Mouse (Mus musculus) brown adipose tissue, adult 24 weeks (tissue): ENCODE measurements around the gene Catip. TPM values are rescaled to one million over a fixed set of nuclear protein-coding genes. Genes with fewer than 3 reads are reported as not detected.
A peak's percentile ranks its signal among the peaks of the same experiment; 100 is the strongest.

Experiments used
- H3K27ac ChIP-seq: fragments of 200-500 bp; replicated peaks from 2 replicates; pipeline ENCODE4 v1.5.1; 2012; ENCODE audit warnings: low read depth, mild to moderate bottlenecking, low read length
- H3K4me1 ChIP-seq: fragments of 200-500 bp; 2 replicates; pipeline ENCODE4 v1.6.1; 2012; ENCODE audit warnings: low read length, mixed read lengths; ENCODE audit not compliant: control insufficient read depth, insufficient read depth, insufficient read length
- H3K4me3 ChIP-seq: fragments of 200-500 bp; 2 replicates; pipeline ENCODE4 v1.5.1; 2012; ENCODE audit warnings: low read depth, mild to moderate bottlenecking, low read length, moderate library complexity; ENCODE audit not compliant: insufficient read depth
- polyA plus RNA-seq: library from polyadenylated mRNA; stranded (reverse); fragments of >200 nt; gene quantifications from 2 replicates; pipeline ENCODE4 v1.2.4, GENCODE M21; 2012; ENCODE audit not compliant: missing spikeins, insufficient read depth, insufficient read length

Gene Catip
- polyA plus RNA-seq, 1 experiment = not detected

GRCm38 (mm10) chr1:74359952-74360517 is 1.9 kb upstream of the Catip start:
- Histone ChIP-seq H3K4me1 (peaks cover 5% of the 10 kb centered on the region; the same call in 1 of the 2 replicates), H3K27ac (no peak overlapping the region), H3K4me3 (no peak overlapping the region)

- H3K4me1 ChIP-seq = peaks cover 5% of the 10 kb centered on the region; the same call in 1 of the 2 replicates
- H3K4me3 ChIP-seq = no peak overlapping the region
- peak overlapping the region; percentile 46; the same call in 1 of the 2 replicates for H3K27ac ChIP-seq
Observed at GRCm38 (mm10) chr1:74362325-74363229, 669 bp downstream of the Catip start.

- Histone ChIP-seq H3K27ac (peak overlapping the region; percentile 46), H3K4me1 (peaks cover 5% of the 10 kb centered on the region), H3K4me3 (no peak overlapping the region)
Observed at GRCm38 (mm10) chr1:74363437-74363836, 1.5 kb downstream of the Catip start.

GRCm38 (mm10) chr1:74364270-74364669 is 2.4 kb downstream of the Catip start:
- Histone ChIP-seq H3K27ac (no peak overlapping the region), H3K4me3 (no peak overlapping the region), H3K4me1 (peaks cover 5% of the 10 kb centered on the region)

- Histone ChIP-seq H3K4me3 (peak overlapping the region; percentile 19), H3K27ac (peak overlapping the region; percentile 45)
Observed at GRCm38 (mm10) chr1:74367886-74368645, 6.2 kb downstream of the Catip start.

GRCm38 (mm10) chr1:74370040-74370439 is 8.1 kb downstream of the Catip start:
- no peak overlapping the region for H3K27ac ChIP-seq
- no peak overlapping the region for H3K4me3 ChIP-seq
- H3K4me1 ChIP-seq = no peaks in the 10 kb centered on the region; the same call in 1 of the 2 replicates

More at GRCm38 (mm10) chr1:74367886-74368645, 6.2 kb downstream of the Catip start:
- peaks cover 5% of the 10 kb centered on the region for H3K4me1 ChIP-seq

GRCm38 (mm10) chr1:74373372-74373771 is 11.5 kb downstream of the Catip start:
- no peak overlapping the region for H3K4me3 ChIP-seq
- H3K4me1 ChIP-seq = peaks cover 5% of the 10 kb centered on the region; the same call in 1 of the 2 replicates
- no peak overlapping the region for H3K27ac ChIP-seq

GRCm38 (mm10) chr1:74374980-74375379 is 13.1 kb downstream of the Catip start, which contains the start of gene Slc11a1:
Gene Slc11a1, plus strand, starts transcription at chr1:74375195.
- Histone ChIP-seq H3K4me1 (0 out of 2 replicates have a peak, but pooled peaks cover 5% of the 10 kb centered on the region), H3K27ac (peak within 1 kb of the TSS; percentile 86), H3K4me3 (peak within 1 kb of the TSS; percentile 43)

- H3K4me1 ChIP-seq = 0 out of 2 replicates have a peak, but pooled peaks cover 5% of the 10 kb centered on the region
- H3K4me3 ChIP-seq = peak overlapping the region; percentile 43
- H3K27ac ChIP-seq = peak overlapping the region; percentile 86
Observed at GRCm38 (mm10) chr1:74375561-74375960, 13.7 kb downstream of the Catip start.

- Histone ChIP-seq H3K4me1 (0 out of 2 replicates have a peak, but pooled peaks cover 5% of the 10 kb centered on the region), H3K27ac (peak overlapping the region; percentile 86), H3K4me3 (peak overlapping the region; percentile 43)
Observed at GRCm38 (mm10) chr1:74376396-74376795, 14.5 kb downstream of the Catip start.

- H3K4me1 ChIP-seq = 0 out of 2 replicates have a peak, but pooled peaks cover 5% of the 10 kb centered on the region
- no peak overlapping the region for H3K4me3 ChIP-seq
- H3K27ac ChIP-seq = no peak overlapping the region
Observed at GRCm38 (mm10) chr1:74379058-74379504, 17.2 kb downstream of the Catip start.

GRCm38 (mm10) chr1:74380484-74380883 is 18.6 kb downstream of the Catip start:
- H3K4me3 ChIP-seq = no peak overlapping the region
- H3K4me1 ChIP-seq = 0 out of 2 replicates have a peak, but pooled peaks cover 5% of the 10 kb centered on the region
- H3K27ac ChIP-seq = no peak overlapping the region

- Histone ChIP-seq H3K4me3 (no peak overlapping the region), H3K4me1 (0 out of 2 replicates have a peak, but pooled peaks cover 2% of the 10 kb centered on the region), H3K27ac (no peak overlapping the region)
Observed at GRCm38 (mm10) chr1:74381588-74382021, 19.7 kb downstream of the Catip start.

GRCm38 (mm10) chr1:74383385-74383784 is 21.5 kb downstream of the Catip start:
- no peak overlapping the region for H3K27ac ChIP-seq
- 0 out of 2 replicates have a peak, but pooled peaks cover 4% of the 10 kb centered on the region for H3K4me1 ChIP-seq

More at GRCm38 (mm10) chr1:74383385-74383784, 21.5 kb downstream of the Catip start:
- H3K4me3 ChIP-seq = no peak overlapping the region
